Mouse (Mus musculus) hindbrain, embryonic 14.5 days (tissue): ENCODE measurements around the gene Zfp462. TPM values are rescaled to one million over a fixed set of nuclear protein-coding genes. Genes with fewer than 3 reads are reported as not detected.
"Not testable (repeated sequence)": the region's sequence is repeated elsewhere in the genome, so short reads cannot be mapped to it uniquely, and the experiment has no call there.

Source experiments
- ATAC-seq: fragments of 200-750 bp; cut with Nextera tagmentation; 2 replicates; pipeline ENCODE4 v1.8.0; 2017; ENCODE audit warnings: moderate number of reproducible peaks, mild to moderate bottlenecking, moderate TSS enrichment, moderate library complexity; ENCODE audit not compliant: low FRiP score
- DNase-seq: peaks from one replicate; pipeline ENCODE4 v3.0.0-alpha.2; 2015; ENCODE audit warnings: low spot score
- H3K27ac ChIP-seq: fragments of 300-500 bp; sonication (generic); 2 replicates; pipeline ENCODE4 v1.5.1; 2014; ENCODE audit warnings: mild to moderate bottlenecking, moderate library complexity
- H3K27me3 ChIP-seq: fragments of 300-500 bp; sonication (generic); 2 replicates; pipeline ENCODE4 v1.6.1; 2014; ENCODE audit warnings: mild to moderate bottlenecking, low read length, mixed read lengths; ENCODE audit not compliant: control insufficient read depth, insufficient read depth
- H3K36me3 ChIP-seq: fragments of 300-500 bp; sonication (generic); replicated peaks from 2 replicates; pipeline ENCODE4 v1.6.1; 2014; ENCODE audit not compliant: control insufficient read depth, insufficient read depth
- H3K4me1 ChIP-seq: fragments of 300-500 bp; sonication (generic); replicated peaks from 2 replicates; pipeline ENCODE4 v1.6.1; 2014; ENCODE audit warnings: antibody characterized with exemption, low read length, mixed read lengths; ENCODE audit not compliant: control insufficient read depth, insufficient read depth
- H3K4me2 ChIP-seq: fragments of 300-500 bp; sonication (generic); replicated peaks from 2 replicates; pipeline ENCODE4 v1.6.1; 2014; ENCODE audit warnings: mild to moderate bottlenecking, moderate library complexity
- H3K4me3 ChIP-seq: fragments of 300-500 bp; sonication (generic); replicated peaks from 2 replicates; pipeline ENCODE4 v1.5.1; 2014; ENCODE audit warnings: mild to moderate bottlenecking, low read length
- H3K9ac ChIP-seq: fragments of 300-500 bp; sonication (generic); 2 replicates; pipeline ENCODE4 v1.6.1; 2014
- H3K9me3 ChIP-seq: fragments of 300-500 bp; sonication (generic); 2 replicates; pipeline ENCODE4 v1.6.1; 2016; ENCODE audit warnings: low read length; ENCODE audit not compliant: control insufficient read depth
- WGBS: fragments of 180-500 bp; shearing (Covaris S2); extraction: QIAGEN DNeasy Blood & Tissue Kit; methylation state at CpG from one replicate; pipeline ENCODE4 v1.1.7; 2014; 5-methylcytosine and 5-hydroxymethylcytosine counted together
- polyA plus RNA-seq: library from polyadenylated mRNA; unstranded; fragments of >200 nt; fragmentation: Nextera tagmentation; extraction: Ambion mirVana; gene quantifications from 2 replicates; pipeline ENCODE4 v1.2.1, GENCODE M21; 2014

The Zfp462 gene
- polyA plus RNA-seq, 1 experiment from 2014 or later: 13.8 TPM

DNA sequence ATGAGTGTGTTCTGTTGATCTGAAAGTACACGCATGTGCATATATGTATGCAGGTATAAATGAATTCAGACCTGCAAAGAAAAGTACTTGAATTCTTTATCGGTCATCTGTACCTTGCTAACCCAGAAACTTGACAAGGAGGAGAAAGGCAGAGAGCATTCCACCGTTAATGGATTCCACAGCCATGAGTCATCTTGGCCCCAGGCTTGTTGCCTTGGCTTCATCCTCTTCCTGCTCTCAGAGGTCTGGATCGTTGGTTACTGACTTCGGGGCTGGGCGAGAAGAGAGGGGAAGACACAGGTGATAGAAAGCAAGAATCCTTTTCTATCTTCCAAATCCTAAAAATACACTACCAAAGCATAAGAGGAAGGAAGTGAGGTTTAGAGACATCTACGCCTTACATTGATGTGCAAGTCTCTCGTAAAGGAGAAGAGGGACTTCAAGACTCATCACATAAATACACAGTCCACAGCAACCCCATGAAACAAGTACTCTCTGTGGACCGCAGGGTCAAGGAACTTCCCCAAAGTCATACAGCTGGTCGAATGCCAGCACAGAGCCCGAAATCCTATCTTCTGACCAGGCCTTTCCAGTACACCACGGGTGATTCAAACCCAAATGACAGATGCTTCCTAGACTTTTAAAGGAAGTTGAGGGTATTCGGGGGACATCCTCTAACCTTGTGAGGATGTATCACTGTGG is 35.1 kb downstream of the Zfp462 start:
- DNase-seq: no peak
- H3K27me3 ChIP-seq: no peaks in the 10 kb centered on the region
- no peak overlapping the region for H3K4me3 ChIP-seq
- H3K9ac ChIP-seq: no peak overlapping the region
- H3K4me1 ChIP-seq: peaks cover 6% of the 10 kb centered on the region
- H3K27ac ChIP-seq: no peak overlapping the region
- no peak for ATAC-seq
- WGBS: 88% methylated on average over 13 of the region's 13 CpGs
- H3K4me2 ChIP-seq: no peak overlapping the region
- H3K36me3 ChIP-seq: peaks cover 19% of the 10 kb centered on the region
- no peaks in the 10 kb centered on the region for H3K9me3 ChIP-seq

DNA sequence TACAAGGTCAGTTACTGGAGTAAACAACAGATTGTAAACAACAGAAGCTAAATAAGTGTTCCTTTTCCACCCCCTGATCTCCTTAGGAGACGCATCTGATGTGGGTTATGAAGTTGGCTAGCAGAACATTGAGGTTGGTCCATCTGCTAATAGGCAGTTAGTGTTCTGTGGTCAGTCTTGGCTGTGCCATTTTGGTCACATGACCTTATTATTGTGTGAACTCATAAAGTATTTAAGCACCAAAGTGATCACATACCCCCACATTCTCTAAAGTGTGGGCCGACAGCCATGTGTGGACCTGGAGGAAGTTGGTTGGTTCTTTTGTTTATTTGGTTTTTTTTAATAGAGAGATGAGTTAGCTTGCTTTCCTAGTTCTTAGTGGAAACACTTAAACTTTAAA is 39.7 kb downstream of the Zfp462 start:
- Histone ChIP-seq H3K4me3 (no peak overlapping the region), H3K9me3 (no peaks in the 10 kb centered on the region), H3K36me3 (peaks cover 26% of the 10 kb centered on the region), H3K27me3 (no peaks in the 10 kb centered on the region), H3K4me1 (no peaks in the 10 kb centered on the region), H3K27ac (no peak overlapping the region), H3K9ac (no peak overlapping the region), H3K4me2 (no peak overlapping the region)
- WGBS: 95% methylated on average over 2 of the region's 2 CpGs
- no peak for ATAC-seq
- DNase-seq: no peak

DNA sequence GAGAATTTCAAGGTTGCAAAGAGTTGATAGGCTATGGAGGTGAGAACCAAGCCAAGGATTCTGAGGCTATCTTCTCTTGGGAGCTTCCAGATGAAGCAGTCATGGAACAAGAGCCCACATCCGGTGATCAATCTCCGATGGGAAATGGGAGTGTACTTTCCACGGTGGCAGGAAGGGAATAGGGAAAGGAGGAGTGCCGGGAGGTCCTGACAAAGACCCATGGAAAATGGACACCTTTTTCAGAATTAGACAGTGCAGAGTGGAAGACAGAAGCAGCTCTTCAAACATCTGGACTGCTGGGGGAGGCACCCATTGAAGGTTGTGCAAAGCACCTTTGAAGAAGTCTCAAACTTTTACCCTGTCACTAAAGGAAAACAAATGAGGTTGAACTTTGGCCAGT is 41.8 kb downstream of the Zfp462 start:
- H3K4me1 ChIP-seq: no peaks in the 10 kb centered on the region
- no peak for DNase-seq
- H3K4me2 ChIP-seq: no peak overlapping the region
- WGBS: 78% methylated on average over 4 of the region's 4 CpGs
- no peaks in the 10 kb centered on the region for H3K27me3 ChIP-seq
- H3K36me3 ChIP-seq: peaks cover 18% of the 10 kb centered on the region; the same call in 1 of the 2 replicates
- H3K9ac ChIP-seq: no peak overlapping the region
- no peak for ATAC-seq
- H3K9me3 ChIP-seq: no peaks in the 10 kb centered on the region
- H3K4me3 ChIP-seq: no peak overlapping the region
- H3K27ac ChIP-seq: no peak overlapping the region

DNA sequence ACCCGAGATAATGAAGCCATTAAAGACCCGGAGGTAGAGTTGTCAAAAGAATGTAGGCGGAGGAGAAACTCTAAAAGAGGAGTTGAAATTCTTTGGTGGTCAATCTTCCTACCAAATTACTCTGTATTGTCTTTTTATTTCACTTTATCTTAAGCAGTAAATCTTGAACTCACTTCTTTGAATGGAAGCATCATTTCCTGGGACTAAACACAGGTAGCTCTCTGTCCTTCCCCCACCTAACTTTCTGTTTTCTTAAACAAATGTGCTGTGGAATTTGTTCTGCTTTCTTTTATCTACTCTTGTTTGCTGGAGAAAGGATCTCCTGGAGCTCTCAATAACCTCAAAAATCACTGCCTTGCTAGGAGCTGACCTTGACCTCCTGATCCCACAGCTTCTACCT is 42.4 kb downstream of the Zfp462 start:
- no peak overlapping the region for H3K27ac ChIP-seq
- DNase-seq: no peak
- ATAC-seq: no peak
- no peaks in the 10 kb centered on the region for H3K27me3 ChIP-seq
- no peak overlapping the region for H3K9ac ChIP-seq
- H3K4me2 ChIP-seq: no peak overlapping the region
- 67% methylated on average over 3 of the region's 3 CpGs for WGBS
- no peak overlapping the region for H3K4me3 ChIP-seq
- peaks cover 18% of the 10 kb centered on the region; the same call in 1 of the 2 replicates for H3K36me3 ChIP-seq
- no peaks in the 10 kb centered on the region for H3K9me3 ChIP-seq
- H3K4me1 ChIP-seq: no peaks in the 10 kb centered on the region

DNA sequence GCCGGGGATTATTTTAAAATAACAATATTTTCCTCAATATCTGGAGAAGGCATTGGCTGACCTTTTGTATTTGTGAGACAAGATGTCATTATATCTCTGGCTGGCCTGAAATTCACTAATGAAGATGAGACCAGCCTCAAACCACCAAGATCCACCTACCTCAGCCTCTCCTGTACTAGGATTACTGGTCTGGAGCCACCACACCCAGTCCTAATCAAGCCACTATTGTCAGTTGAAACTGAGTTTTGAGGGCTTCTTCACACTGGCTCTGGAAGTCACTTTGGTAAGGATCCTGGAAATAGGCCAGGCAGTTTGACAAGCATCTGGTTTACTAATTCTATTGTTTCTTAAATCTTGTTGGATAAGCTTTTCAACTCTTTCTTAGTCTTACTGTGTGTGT is 43.1 kb downstream of the Zfp462 start:
- DNase-seq (no peak), ATAC-seq (no peak)
- Histone ChIP-seq H3K36me3 (peaks cover 18% of the 10 kb centered on the region; the same call in 1 of the 2 replicates), H3K4me2 (no peak overlapping the region), H3K27ac (no peak overlapping the region), H3K4me3 (no peak overlapping the region), H3K4me1 (no peaks in the 10 kb centered on the region), H3K9me3 (no peaks in the 10 kb centered on the region), H3K27me3 (no peaks in the 10 kb centered on the region), H3K9ac (no peak overlapping the region)
- WGBS: 92% methylated on average over 1 of the region's 1 CpGs

DNA sequence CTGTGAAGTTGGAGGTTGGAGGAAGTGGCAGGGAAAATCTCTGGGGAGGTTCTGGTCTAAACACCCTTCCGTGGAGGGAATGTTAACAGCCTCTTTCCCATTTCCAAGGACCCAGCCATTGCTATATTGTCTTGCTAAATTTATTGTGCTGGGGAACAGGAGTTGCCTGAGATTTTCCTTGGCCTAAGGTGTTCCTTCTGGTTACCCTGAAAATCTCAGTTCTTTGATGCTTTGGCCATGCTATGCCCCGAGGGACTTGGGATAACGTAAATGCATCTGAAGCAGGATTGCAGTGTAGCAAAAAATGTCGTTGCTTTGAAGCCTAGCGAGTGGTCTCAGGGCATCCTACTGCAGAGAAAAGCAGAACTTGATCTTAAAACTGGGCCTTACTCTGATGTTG is 47.1 kb downstream of the Zfp462 start:
- Histone ChIP-seq H3K9me3 (no peaks in the 10 kb centered on the region), H3K4me3 (no peak overlapping the region), H3K36me3 (0 out of 2 replicates have a peak, but pooled peaks cover under 1% of the 10 kb centered on the region), H3K4me1 (no peaks in the 10 kb centered on the region), H3K27ac (no peak overlapping the region), H3K9ac (no peak overlapping the region), H3K4me2 (no peak overlapping the region), H3K27me3 (no peaks in the 10 kb centered on the region)
- ATAC-seq: no peak
- DNase-seq: no peak
- WGBS: 65% methylated on average over 5 of the region's 5 CpGs

DNA sequence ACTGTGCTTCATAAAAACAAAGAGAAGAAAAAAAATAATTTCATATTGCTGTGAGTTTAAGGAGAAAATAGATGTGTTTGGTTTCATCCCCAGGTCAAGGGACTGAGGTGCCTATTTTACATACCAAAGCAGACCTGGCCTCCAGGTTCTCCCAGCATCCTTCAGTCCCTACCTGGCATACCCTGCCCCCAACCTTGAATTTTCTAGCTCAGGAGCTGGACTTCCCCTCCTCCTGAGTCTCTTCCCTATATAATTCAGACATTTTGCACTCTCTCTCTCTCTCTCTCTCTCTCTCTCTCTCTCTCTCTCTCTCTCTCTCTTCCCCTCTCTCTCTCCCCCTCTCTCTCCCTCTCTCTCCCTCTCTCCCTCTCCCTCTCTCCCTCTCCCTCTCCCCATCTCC is 48.2 kb downstream of the Zfp462 start:
- ATAC-seq, H3K36me3 ChIP-seq, H3K9me3 ChIP-seq, H3K4me2 ChIP-seq, H3K27me3 ChIP-seq, H3K9ac ChIP-seq, DNase-seq, H3K27ac ChIP-seq, H3K4me1 ChIP-seq, H3K4me3 ChIP-seq: not testable (repeated sequence)

DNA sequence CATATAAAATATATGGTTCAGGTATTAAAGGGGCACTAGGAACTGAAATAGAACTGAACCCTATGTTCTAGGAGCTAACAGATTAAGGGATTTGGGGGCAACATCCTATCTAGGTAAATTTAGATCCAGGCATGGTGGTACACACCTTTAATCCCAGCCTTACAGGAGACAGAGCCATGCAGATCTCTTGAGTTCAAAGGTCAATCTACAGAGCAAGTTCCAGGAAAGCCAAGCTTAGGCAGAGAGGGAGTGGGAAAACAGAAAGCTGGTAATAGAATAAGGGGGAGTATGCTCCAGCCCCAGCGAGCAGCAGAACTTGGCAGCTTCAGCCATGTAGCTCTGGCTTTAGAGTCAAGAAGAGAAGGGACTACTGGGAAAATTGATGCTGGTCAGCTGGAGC is 50.4 kb downstream of the Zfp462 start:
- Histone ChIP-seq H3K27me3 (no peaks in the 10 kb centered on the region), H3K9me3 (no peaks in the 10 kb centered on the region), H3K4me1 (no peaks in the 10 kb centered on the region; the same call in 1 of the 2 replicates), H3K27ac (no peak overlapping the region), H3K9ac (no peak overlapping the region), H3K36me3 (no peaks in the 10 kb centered on the region), H3K4me2 (no peak overlapping the region), H3K4me3 (no peak overlapping the region)
- DNase-seq (no peak), ATAC-seq (no peak)
- WGBS: 100% methylated on average over 1 of the region's 1 CpGs

DNA sequence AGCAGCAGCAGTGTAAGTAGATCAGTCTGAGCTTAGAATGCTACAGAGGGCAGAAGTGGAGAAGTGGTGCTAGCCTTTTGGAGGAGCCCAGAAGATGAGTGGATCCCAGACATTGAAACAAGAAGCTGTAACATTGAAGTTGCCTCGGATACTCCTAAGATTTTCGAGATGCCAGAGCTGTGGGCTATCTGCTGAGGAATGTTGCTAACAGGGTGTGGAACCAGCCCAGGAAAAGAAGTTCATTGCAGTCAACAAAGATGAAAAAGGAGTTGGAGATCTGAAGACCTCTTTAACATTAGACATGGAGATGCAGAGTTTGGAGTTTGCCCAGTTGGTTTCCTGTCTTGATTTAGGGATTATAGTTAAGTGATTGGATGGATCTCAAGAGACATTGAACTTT is 51.2 kb downstream of the Zfp462 start:
- no peak for DNase-seq
- Histone ChIP-seq H3K9ac (no peak overlapping the region), H3K4me2 (no peak overlapping the region), H3K27ac (no peak overlapping the region), H3K4me3 (no peak overlapping the region), H3K27me3 (no peaks in the 10 kb centered on the region), H3K4me1 (no peaks in the 10 kb centered on the region; the same call in 1 of the 2 replicates), H3K9me3 (no peaks in the 10 kb centered on the region), H3K36me3 (no peaks in the 10 kb centered on the region)
- WGBS: 97% methylated on average over 2 of the region's 2 CpGs
- no peak for ATAC-seq
